Mouse (Mus musculus): Measurements from ENCODE around the gene Tmem132c.

DNA sequence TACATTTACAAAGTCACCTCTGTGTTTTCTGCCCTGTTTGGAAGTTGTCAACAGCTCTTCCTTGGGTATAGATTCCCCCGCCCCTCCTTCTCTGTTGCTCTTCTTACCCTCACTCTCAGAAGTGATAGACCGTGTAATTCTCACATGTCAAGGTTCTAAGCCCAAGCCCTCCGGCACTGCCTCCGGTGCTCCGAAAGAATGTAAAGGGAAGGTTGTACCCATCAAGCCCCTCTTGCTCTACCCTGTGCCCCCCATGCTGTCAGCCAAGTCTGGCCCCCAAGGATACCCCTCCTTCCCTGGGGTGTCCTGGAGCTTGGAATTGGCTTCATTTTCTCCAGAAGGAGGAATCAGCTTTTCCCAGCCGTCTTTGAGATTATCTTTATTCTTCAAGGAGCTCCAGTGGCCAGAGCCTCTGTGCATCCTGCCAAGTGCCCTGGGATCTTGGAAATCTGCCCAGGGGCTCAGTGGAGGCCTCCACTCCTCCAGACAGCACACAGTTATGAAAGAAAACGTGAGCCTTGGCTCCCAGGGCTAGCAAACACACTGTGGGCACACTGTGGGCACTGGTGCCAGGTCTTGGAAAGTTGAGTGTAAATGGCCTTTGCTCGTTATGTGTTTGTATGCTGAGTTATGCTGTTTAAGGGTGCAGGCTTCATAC is 59.1 kb downstream of the Tmem132c start:
- TF ChIP-seq CTCF (IDR thresholded peaks at IDR 0.05; ENCODE audit: borderline replicate concordance, extremely low read depth, insufficient read depth, insufficient read length) (no peak), POLR2A (IDR thresholded peaks at IDR 0.05; ENCODE audit: borderline replicate concordance, extremely low read depth, insufficient read depth, insufficient read length, poor library complexity, severe bottlenecking) (no peak)
